ENCODE assay signal across 8 mouse cellular contexts in the genomic region with DNA sequence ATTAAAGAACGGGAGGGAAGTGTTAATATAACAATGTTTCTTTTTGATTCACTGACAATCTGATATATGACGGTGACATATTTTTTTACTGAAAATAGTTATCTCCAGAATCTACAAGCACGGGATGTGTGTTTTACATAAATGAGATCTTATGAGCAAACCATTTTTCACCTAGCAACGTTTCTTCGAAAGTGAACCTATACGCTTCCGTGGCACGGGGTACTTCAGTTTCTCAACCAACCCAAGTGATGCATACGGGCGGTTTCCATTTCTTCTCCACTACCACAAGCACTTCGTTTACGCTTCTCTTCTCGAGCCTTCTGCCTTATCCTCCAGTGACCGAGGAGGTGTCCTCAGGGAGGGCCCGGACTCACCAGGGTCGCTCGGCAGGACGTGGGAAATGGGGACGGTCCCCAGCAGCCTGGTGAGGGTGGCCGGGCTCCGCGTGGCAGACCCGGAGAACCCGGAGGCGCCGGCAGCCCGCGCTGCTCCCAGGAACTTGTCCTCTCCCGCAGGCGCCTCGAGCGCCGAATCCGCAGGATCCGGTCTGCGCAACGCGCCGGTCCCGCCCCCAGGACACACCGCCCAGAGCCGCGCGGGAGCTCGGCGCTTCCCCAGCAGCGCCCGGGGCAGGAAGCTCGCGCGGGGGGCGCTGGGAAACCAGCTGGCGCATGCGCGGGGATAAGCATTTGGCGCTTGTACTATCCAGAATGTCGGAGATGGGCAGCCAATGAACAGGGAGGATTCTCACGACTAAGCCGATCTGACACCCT. TPM values are rescaled to one million over a fixed set of nuclear protein-coding genes. Genes with fewer than 3 reads are reported as not detected.
A peak's percentile ranks its signal among the peaks of the same experiment; 100 is the strongest.
DNase-seq lines count a peak whose midpoint lies in the region; ATAC-seq lines count a peak whose summit lies in the region.

A gene (minus strand): TSS at position 644 of the 773 bp plus-strand sequence.

- peak; percentile 98 for DNase-seq in ZHBTc4 (ENCODE audit: low read depth, low spot score)
- peak; percentile 90 to 94 for DNase-seq in gastrocnemius, adult 8-10 months (ENCODE audit: low spot score in 2 of 2)
- DNase-seq in induced T-regulatory cell, adult 2 months (ENCODE audit: low read depth) = peak; percentile 98
- DNase-seq in left cerebral cortex, adult 9 months (ENCODE audit: low spot score in 2 of 2) = peak; percentile 88 to 94
- peak; percentile 95 for DNase-seq in right cerebral cortex, postnatal 14 days
- peak; percentile 88 to 96 for DNase-seq in urinary bladder, postnatal 36 days (ENCODE audit: low spot score in 2 of 2)

- ATAC-seq in common myeloid progenitor, adult 5-6 weeks (replicated peaks; ENCODE audit: low read depth, poor library complexity, severe bottlenecking) = peak; percentile 90
- ATAC-seq in megakaryocyte progenitor cell, adult 5-6 weeks (replicated peaks; ENCODE audit: poor library complexity) = peak; percentile 83

RNA-seq across cellular contexts. Expression of the gene that starts here (rescaled TPM):
- total RNA-seq in common myeloid progenitor, adult 5-6 weeks (2017) = 8.9 and 10.1 TPM in 2 replicates
- 1 to 10 TPM; 2.1 to 2.7 (median 2.2) TPM for total RNA-seq in gastrocnemius, adult 8-10 months (2022)
- total RNA-seq in megakaryocyte progenitor cell, adult 5-6 weeks (2015) = 3.6 and 5.3 TPM in 2 replicates
- 6.5 and 9.2 TPM in 2 replicates for total RNA-seq in megakaryocyte progenitor cell, adult 5-6 weeks (2017)

Comparison
In these comparisons a context has a peak if more than half of its experiments do, and no peak if none do; other contexts are left out.
1. Peak in every context shown above with its lines: DNase-seq and ATAC-seq.